Mouse (Mus musculus): Measurements from ENCODE around the gene Sema3c. TPM values are rescaled to one million over a fixed set of nuclear protein-coding genes. Genes with fewer than 3 reads are reported as not detected.

The Sema3c gene
- polyA plus RNA-seq, 1 experiment from 2014 or later: 33.8 TPM

DNA sequence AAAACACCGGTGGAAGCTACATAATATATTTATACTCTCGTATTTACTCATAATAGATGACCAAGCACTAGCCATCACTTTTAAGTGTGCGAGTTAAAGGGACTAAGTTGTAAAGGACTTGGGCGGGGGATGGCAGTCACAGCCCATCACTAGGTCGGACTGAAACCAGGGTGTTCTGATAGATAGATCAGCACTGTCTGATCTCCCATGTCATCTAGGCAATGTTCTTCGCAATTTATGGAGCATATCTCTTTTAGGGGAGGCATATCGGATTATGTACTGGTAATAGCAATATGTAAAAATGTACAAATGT, 1.1 kb downstream of the Sema3c start:
- no peak for ATAC-seq (ENCODE audit: low read depth)
- Histone ChIP-seq H3K4me1 (replicated peaks; ENCODE audit: control insufficient read depth, insufficient read depth, low read length) (no peaks in the 10 kb centered on the region), H3K9ac (ENCODE audit: low read length) (peak overlapping the region; percentile 76), H3K27me3 (ENCODE audit: control insufficient read depth, insufficient read depth, low read depth, low read length) (no peaks in the 10 kb centered on the region), H3K9me3 (ENCODE audit: control insufficient read depth, low read length) (no peaks in the 10 kb centered on the region), H3K27ac (ENCODE audit: low read length) (peak overlapping the region; percentile 87), H3K36me3 (ENCODE audit: control insufficient read depth, insufficient read depth, low read length) (no peaks in the 10 kb centered on the region), H3K4me3 (ENCODE audit: low read length) (peak overlapping the region; percentile 73), H3K4me2 (ENCODE audit: low read depth, low read length) (peak overlapping the region; percentile 87)
- 10% methylated on average over 7 of the region's 7 CpGs for WGBS

DNA sequence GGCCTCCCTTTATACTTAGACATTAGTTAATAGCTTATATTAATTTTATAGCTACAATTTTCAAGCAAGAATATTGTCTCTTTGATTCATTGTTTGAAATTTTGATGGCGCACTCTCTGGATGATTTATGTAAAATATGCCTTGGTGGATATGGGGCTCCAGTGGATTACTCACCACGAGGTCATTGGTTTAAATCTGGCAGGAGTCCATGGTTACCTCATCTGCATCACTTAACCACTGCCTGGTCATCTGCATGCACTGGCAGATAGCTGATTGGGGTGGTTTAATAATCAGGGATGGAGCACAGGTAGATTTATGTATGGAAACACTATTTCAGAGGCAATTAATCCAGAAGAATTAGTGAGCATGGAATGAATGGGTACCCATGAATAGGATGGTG, 2.0 kb downstream of the Sema3c start:
- no peaks in the 10 kb centered on the region for H3K4me1 ChIP-seq (replicated peaks; ENCODE audit: control insufficient read depth, insufficient read depth, low read length)
- H3K4me2 ChIP-seq (ENCODE audit: low read depth, low read length): peak overlapping the region; percentile 87
- H3K9me3 ChIP-seq (ENCODE audit: control insufficient read depth, low read length): no peaks in the 10 kb centered on the region
- 40% methylated on average over 2 of the region's 2 CpGs for WGBS
- no peak for ATAC-seq (ENCODE audit: low read depth)
- no peaks in the 10 kb centered on the region for H3K36me3 ChIP-seq (ENCODE audit: control insufficient read depth, insufficient read depth, low read length)
- H3K9ac ChIP-seq (ENCODE audit: low read length): no peak overlapping the region
- no peaks in the 10 kb centered on the region for H3K27me3 ChIP-seq (ENCODE audit: control insufficient read depth, insufficient read depth, low read depth, low read length)
- H3K4me3 ChIP-seq (ENCODE audit: low read length): no peak overlapping the region; the same call in 1 of the 2 replicates
- H3K27ac ChIP-seq (ENCODE audit: low read length): no peak overlapping the region

DNA sequence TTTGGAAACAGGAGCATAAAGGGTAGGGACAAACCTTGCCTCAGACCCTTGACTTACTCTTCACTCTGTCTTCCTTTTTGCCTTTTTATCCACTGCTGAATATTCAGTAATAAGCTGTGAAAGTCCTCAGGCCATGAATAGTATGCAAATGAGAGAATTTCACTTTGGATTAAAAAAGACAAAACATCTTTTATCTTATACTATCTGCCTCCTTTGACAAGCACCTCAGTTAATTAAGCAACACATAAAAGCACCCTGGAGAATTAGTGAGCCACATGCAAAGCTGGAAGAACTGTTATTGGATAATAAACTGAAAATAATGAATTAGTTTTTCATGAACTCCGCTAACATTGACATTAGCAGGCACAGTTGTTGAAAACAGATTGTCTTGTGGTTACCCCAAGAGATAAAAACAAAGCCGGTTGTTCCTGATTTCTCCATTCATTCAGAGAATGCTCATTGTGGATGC, 8.0 kb downstream of the Sema3c start:
- Histone ChIP-seq H3K27ac (ENCODE audit: low read length) (no peak overlapping the region), H3K9me3 (ENCODE audit: control insufficient read depth, low read length) (no peaks in the 10 kb centered on the region), H3K4me3 (ENCODE audit: low read length) (no peak overlapping the region), H3K9ac (ENCODE audit: low read length) (no peak overlapping the region), H3K4me1 (replicated peaks; ENCODE audit: control insufficient read depth, insufficient read depth, low read length) (no peaks in the 10 kb centered on the region), H3K4me2 (ENCODE audit: low read depth, low read length) (no peak overlapping the region), H3K27me3 (ENCODE audit: control insufficient read depth, insufficient read depth, low read depth, low read length) (no peaks in the 10 kb centered on the region), H3K36me3 (ENCODE audit: control insufficient read depth, insufficient read depth, low read length) (no peaks in the 10 kb centered on the region)
- WGBS: 67% methylated on average over 2 of the region's 2 CpGs
- no peak for ATAC-seq (ENCODE audit: low read depth)

DNA sequence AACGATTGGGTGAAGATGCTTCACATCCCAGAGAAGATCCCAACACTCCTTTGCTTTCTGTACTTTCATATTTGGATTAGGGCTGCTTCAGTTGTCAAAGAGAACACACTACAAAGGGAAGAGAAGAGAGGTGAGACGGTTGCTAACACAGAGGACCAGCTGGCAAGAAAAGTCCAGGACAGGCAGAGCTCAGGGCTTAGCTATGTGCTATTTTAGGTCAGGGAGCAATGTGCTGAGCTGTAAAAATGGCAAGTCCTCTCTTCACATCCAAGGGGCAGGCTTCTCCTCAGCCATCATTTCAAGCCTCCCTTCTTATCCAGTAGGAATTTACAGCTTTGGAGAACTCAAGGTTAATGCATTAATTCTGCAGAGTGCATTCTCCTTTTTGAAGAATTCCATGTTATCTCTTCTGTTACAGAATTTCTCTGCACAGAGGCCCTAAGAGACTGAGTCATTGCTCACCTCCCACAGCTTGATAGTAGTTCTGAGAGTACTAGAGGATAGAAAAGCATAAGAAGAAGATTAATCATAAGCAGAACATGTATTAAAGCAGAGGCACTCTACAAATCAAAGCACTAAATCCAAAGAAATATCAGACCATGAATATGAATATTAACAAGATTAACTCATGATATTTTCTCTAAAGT, 10.3 kb downstream of the Sema3c start:
- WGBS: 58% methylated on average over 2 of the region's 2 CpGs
- no peak overlapping the region for H3K9ac ChIP-seq (ENCODE audit: low read length)
- H3K4me1 ChIP-seq (replicated peaks; ENCODE audit: control insufficient read depth, insufficient read depth, low read length): no peaks in the 10 kb centered on the region
- no peaks in the 10 kb centered on the region for H3K9me3 ChIP-seq (ENCODE audit: control insufficient read depth, low read length)
- no peaks in the 10 kb centered on the region for H3K27me3 ChIP-seq (ENCODE audit: control insufficient read depth, insufficient read depth, low read depth, low read length)
- H3K36me3 ChIP-seq (ENCODE audit: control insufficient read depth, insufficient read depth, low read length): no peaks in the 10 kb centered on the region
- H3K4me3 ChIP-seq (ENCODE audit: low read length): no peak overlapping the region
- H3K27ac ChIP-seq (ENCODE audit: low read length): no peak overlapping the region
- no peak overlapping the region for H3K4me2 ChIP-seq (ENCODE audit: low read depth, low read length)
- ATAC-seq (ENCODE audit: low read depth): no peak

DNA sequence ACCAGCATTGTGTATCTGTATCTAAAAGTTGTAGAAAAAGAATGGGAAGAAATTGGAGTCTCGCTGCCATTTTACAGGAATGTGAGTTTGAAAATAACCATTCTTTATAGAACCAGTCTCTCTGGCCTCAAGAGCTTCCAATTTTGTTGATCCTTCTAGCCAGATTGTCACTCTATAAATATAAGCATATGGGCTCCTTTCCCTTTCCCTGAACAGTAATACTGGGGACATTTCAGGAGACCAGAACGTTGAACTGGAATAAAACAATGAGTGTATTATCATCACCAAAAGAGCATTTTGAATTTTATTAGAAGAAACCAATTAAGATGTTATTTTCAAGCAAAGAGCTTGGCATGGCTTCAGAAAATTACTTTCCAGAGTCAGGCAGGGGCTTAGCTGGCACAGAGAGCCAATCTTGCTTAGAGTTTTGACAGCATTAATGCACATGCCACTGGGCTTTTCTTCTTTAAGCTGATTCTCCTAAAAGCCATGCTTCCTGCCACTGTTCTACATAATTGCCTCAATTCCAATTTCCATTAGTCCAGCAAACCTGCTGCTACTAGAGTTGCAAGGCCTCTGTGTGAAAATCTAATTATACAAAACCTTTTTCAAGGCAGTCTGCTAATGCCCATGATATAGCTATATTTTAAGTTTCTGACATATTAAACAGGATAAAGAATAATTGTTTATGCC, 12.6 kb downstream of the Sema3c start:
- WGBS: 74% methylated on average over 2 of the region's 2 CpGs
- Histone ChIP-seq H3K4me1 (replicated peaks; ENCODE audit: control insufficient read depth, insufficient read depth, low read length) (no peaks in the 10 kb centered on the region), H3K9me3 (ENCODE audit: control insufficient read depth, low read length) (no peaks in the 10 kb centered on the region), H3K4me2 (ENCODE audit: low read depth, low read length) (no peak overlapping the region), H3K9ac (ENCODE audit: low read length) (no peak overlapping the region), H3K4me3 (ENCODE audit: low read length) (no peak overlapping the region), H3K27ac (ENCODE audit: low read length) (no peak overlapping the region), H3K27me3 (ENCODE audit: control insufficient read depth, insufficient read depth, low read depth, low read length) (no peaks in the 10 kb centered on the region), H3K36me3 (ENCODE audit: control insufficient read depth, insufficient read depth, low read length) (no peaks in the 10 kb centered on the region)
- ATAC-seq (ENCODE audit: low read depth): no peak

DNA sequence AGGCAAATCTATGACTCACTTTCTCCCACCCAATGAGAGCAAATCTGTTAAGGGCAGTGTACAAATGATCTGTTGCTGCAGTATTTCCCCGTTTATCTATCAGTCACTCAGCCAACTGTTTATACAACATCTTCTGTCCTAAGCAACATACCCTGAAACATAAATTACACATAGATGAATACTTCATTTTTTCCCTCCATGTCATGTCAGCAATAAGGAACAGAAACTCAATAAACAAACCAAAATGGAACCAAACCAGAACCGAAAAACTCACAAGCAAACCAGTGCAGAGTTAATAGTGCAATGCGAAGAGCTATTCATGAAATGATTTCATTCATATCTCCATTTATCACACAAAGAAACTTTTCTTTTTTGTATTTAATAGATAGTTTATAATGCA, 17.8 kb downstream of the Sema3c start:
- no peak for ATAC-seq (ENCODE audit: low read depth)
- H3K27ac ChIP-seq (ENCODE audit: low read length): no peak overlapping the region
- no peak overlapping the region for H3K4me3 ChIP-seq (ENCODE audit: low read length)
- no peaks in the 10 kb centered on the region for H3K36me3 ChIP-seq (ENCODE audit: control insufficient read depth, insufficient read depth, low read length)
- H3K4me2 ChIP-seq (ENCODE audit: low read depth, low read length): no peak overlapping the region
- H3K9me3 ChIP-seq (ENCODE audit: control insufficient read depth, low read length): no peaks in the 10 kb centered on the region
- H3K27me3 ChIP-seq (ENCODE audit: control insufficient read depth, insufficient read depth, low read depth, low read length): no peaks in the 10 kb centered on the region
- no peaks in the 10 kb centered on the region for H3K4me1 ChIP-seq (replicated peaks; ENCODE audit: control insufficient read depth, insufficient read depth, low read length)
- WGBS: 70% methylated on average over 3 of the region's 3 CpGs
- H3K9ac ChIP-seq (ENCODE audit: low read length): no peak overlapping the region

DNA sequence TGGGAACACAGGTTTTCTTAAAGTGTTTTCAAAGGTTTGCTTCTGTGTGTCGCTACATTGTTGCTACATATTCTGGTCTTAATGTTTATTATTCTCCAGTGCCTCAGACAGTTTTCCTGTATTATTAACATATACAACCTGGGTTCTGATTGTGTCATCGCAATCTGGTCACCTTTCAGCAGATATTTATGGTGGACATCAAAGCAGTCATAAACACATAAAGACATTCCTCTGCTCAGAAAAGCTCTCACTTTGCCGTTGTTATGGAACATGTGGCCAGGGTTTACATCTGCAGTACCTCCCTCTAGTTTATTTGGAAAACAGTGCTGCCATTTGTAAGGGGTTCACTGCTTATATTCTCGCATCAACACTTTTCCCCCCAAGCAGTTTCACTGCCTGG, 27.6 kb downstream of the Sema3c start:
- no peak for ATAC-seq (ENCODE audit: low read depth)
- Histone ChIP-seq H3K27me3 (ENCODE audit: control insufficient read depth, insufficient read depth, low read depth, low read length) (no peaks in the 10 kb centered on the region), H3K36me3 (ENCODE audit: control insufficient read depth, insufficient read depth, low read length) (no peaks in the 10 kb centered on the region), H3K4me2 (ENCODE audit: low read depth, low read length) (no peak overlapping the region), H3K4me1 (replicated peaks; ENCODE audit: control insufficient read depth, insufficient read depth, low read length) (no peaks in the 10 kb centered on the region), H3K27ac (ENCODE audit: low read length) (no peak overlapping the region), H3K4me3 (ENCODE audit: low read length) (no peak overlapping the region), H3K9ac (ENCODE audit: low read length) (no peak overlapping the region), H3K9me3 (ENCODE audit: control insufficient read depth, low read length) (no peaks in the 10 kb centered on the region)
- WGBS: 39% methylated on average over 4 of the region's 4 CpGs

DNA sequence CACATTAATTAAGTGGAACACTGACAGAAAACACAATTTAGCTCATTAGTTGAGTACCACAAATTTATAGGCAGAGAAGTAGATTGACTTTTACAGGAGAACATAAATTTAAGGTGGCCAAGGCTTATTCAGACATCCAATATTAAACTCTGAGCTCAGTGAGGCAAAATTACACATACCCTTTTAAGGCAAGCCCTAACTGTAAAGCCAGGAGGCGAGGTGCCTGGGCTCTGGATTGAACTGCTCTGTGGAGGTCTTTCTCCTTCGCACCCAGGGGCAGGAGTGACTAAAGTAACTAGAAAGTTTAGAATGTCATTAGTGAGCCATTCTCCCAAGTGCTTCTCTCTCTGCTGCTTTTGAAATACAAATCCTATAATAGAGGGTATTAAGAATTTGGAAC, 46.5 kb downstream of the Sema3c start:
- H3K4me2 ChIP-seq (ENCODE audit: low read depth, low read length): no peak overlapping the region
- no peaks in the 10 kb centered on the region for H3K9me3 ChIP-seq (ENCODE audit: control insufficient read depth, low read length)
- no peak overlapping the region for H3K27ac ChIP-seq (ENCODE audit: low read length)
- no peaks in the 10 kb centered on the region for H3K4me1 ChIP-seq (replicated peaks; ENCODE audit: control insufficient read depth, insufficient read depth, low read length)
- no peak overlapping the region for H3K4me3 ChIP-seq (ENCODE audit: low read length)
- H3K36me3 ChIP-seq (ENCODE audit: control insufficient read depth, insufficient read depth, low read length): no peaks in the 10 kb centered on the region
- no peaks in the 10 kb centered on the region for H3K27me3 ChIP-seq (ENCODE audit: control insufficient read depth, insufficient read depth, low read depth, low read length)
- WGBS: 66% methylated on average over 2 of the region's 2 CpGs
- H3K9ac ChIP-seq (ENCODE audit: low read length): no peak overlapping the region
- ATAC-seq (ENCODE audit: low read depth): no peak

DNA sequence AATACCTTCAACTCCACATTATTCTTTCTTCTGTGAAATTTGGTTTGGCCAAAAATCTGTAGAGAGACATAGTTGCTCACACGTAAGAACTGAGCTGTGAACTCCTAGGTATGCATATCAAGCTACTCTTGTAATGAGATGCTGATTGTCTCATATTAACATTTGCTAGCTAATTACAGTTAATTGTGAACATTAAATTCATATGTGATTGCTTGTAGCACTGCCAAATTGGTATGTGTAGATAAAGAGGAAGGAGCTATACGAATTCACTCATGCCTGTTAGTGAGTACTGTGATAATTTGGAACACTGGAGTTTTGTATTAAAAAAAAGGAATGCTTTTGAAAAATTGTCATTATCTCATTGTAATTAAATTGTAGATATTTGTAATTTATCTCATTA, 48.5 kb downstream of the Sema3c start:
- no peak for ATAC-seq (ENCODE audit: low read depth)
- no peaks in the 10 kb centered on the region for H3K4me1 ChIP-seq (replicated peaks; ENCODE audit: control insufficient read depth, insufficient read depth, low read length)
- H3K9ac ChIP-seq (ENCODE audit: low read length): no peak overlapping the region
- WGBS: 89% methylated on average over 2 of the region's 2 CpGs
- H3K36me3 ChIP-seq (ENCODE audit: control insufficient read depth, insufficient read depth, low read length): no peaks in the 10 kb centered on the region
- H3K4me3 ChIP-seq (ENCODE audit: low read length): no peak overlapping the region
- H3K4me2 ChIP-seq (ENCODE audit: low read depth, low read length): no peak overlapping the region
- H3K27ac ChIP-seq (ENCODE audit: low read length): no peak overlapping the region
- no peaks in the 10 kb centered on the region for H3K9me3 ChIP-seq (ENCODE audit: control insufficient read depth, low read length)
- H3K27me3 ChIP-seq (ENCODE audit: control insufficient read depth, insufficient read depth, low read depth, low read length): no peaks in the 10 kb centered on the region
